Mouse (Mus musculus) CH12F3 (cell line): ENCODE results near the gene Ugt1a9.
"Not testable (repeated sequence)": the region's sequence is repeated elsewhere in the genome, so short reads cannot be mapped to it uniquely, and the experiment has no call there.

ENCODE experiments used
- in situ Hi-C: fragments of 300-500 bp; cut with MboI; formaldehyde crosslinking; loops from 2 replicates; pipeline ENCODE4 v1.14.3; 2020; ENCODE audit warnings: low sequenced_read_pairs

Gene Ugt1a9

DNA sequence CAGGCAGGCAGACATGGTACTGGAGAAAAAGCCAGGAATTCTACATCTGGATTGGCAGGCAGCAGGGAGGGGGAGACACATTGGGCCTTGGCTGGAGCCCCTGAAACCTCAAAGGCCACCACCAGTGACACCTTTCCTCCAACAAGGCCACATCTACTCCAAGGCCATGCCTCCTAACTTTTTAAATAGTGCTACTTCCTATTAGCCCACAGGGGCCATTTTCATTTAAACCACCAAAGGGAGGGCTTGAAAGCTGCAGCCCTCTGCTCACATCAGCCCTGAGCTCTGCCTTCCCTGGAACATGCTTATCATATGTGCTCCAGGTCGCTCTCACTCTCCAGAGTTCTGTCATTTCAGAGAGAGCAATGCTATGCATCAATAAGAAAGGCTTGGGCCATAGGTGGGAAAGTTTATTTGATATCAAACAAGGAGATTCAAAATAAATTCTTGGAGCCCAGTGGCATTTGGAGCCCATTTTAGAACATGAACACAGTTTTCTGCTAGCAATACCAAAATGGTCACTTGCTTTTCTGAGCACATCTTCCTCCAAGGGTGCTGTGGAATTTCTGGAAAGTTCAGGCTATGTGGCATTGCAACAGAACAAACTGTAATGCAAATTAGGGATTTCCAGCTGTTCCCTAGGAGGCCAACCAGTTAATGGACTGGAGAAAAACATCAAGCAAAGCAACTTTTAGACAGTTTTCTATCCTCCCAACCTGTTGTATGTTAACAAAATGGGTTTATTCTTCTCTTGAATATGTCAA is 34.2 kb downstream of the Ugt1a9 start:
- in situ Hi-C loops: no loop called here

DNA sequence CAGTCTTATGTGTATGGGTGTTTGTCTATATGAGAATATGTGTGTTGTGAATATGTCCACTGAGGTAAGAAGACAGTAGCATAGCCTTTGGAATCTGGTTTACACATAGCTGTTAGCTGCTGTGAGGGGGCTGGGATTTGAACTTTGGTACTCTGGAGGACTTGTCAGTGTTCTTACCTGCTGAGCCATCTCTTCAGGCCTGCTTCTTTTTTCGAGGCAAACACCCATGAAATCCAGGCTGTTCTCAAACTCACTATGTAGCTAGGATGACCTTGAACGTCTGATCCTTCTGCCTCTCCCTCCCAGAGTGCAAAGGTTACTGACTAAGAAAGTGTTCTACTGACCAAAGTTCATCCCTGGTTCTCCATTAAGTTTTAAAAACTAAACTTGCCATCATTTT is 35.1 kb downstream of the Ugt1a9 start:
- in situ Hi-C loops: no loop called here

DNA sequence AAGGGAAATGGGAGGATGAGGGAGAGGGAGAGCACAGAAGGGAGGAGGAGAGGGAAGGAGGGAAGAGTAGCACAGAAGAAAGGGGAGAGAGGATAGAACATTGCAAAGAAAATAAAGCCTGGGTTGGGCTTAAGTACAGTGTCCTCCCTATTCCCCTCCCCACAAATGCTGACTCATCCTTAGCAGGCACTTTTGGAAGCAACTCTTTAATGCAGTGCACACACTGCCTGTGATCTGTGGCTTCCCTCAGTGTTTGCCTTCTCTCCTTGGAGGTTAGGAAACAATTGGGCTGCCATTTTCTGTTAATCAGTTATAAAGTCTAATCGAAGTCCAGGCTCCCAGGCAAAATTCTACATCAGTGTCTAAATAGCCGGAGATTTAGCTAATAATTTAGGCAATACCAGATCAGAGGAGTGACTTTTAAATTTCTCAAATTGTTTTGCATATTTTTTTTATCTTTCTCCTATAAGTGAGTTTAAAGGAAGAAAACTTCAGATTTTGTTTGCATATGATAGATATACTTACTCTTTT is 38.5 kb downstream of the Ugt1a9 start:
- in situ Hi-C loops: not testable (repeated sequence)

DNA sequence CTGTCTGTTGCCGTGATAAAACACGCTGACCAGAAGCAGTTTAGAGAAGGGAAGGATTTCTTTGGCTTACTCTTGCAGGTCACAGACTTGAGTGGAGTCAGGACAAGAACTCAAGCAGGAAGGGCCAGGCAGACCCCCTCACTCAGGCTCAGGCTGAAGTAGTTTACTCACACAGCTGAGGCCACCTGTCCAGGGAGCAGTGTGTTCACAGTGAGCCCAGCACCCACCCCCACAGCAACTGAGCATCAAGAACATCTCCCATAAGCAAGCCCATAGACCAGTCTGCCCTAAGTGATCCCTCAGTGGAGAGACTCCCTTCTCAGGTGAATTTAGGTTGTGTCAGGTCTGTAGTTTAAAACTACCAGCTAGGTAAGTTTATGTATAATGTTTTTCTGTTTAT is 39.0 kb downstream of the Ugt1a9 start:
- in situ Hi-C loops: not testable (repeated sequence)

DNA sequence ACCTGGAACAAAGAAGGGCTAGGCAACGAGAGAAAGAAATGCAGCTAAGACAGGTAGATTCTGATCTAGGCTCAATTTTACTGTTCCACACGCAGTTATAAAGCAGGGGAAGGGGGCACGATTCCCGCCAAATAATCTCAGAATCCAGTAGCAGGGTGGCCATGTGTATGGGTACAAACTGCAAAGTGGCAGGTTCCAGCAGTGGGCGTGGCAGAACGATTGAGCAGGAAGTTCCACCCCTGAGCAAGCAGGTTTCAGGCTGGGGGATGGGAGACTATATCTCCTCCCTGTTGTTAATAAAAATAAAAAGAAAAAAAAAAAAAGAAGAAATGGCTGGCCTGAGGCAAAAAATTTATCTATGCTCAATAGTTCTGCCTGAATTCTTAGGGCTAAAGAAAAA is 42.2 kb downstream of the Ugt1a9 start:
- in situ Hi-C loops: not testable (repeated sequence)

DNA sequence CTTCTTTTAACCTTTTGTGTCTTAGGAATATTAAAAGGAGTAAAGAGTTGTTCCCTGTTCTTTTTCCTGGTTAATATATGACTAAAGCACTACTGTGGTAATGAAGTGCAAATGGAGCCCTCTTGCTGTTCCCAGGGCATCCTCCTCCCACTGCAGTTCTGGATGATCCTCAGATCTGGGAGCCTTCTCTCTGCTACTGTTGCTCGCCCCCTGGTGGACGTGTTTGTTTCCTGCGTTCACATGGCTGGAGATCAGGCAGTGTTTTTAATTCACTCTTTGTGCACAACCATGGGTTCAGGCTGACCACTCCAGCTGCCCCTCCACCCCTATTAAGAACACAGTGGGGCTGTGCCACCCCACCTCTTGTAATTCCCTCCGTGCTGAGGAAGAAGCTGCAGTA is 50.0 kb downstream of the Ugt1a9 start:
- in situ Hi-C loops: not testable (repeated sequence)

DNA sequence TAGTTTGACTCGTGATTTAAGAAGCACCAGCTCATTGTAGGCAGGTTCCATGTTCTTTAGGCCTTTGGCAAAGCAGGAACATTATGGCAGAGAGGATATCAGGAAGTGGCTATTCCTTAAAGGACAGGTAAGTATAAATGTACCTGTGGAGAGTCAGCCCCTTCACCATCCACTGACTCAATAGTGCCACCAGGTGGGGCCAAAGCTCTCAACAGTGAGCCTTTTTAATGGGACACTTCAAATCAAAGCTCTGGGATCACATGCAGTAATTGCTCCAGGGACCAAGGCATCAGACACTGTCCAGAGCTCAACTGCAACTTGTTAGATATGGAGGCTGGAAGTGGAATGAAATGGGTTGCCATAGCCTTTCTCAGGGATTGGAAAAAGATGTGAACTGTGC is 50.9 kb downstream of the Ugt1a9 start:
- in situ Hi-C loops: not testable (repeated sequence)

DNA sequence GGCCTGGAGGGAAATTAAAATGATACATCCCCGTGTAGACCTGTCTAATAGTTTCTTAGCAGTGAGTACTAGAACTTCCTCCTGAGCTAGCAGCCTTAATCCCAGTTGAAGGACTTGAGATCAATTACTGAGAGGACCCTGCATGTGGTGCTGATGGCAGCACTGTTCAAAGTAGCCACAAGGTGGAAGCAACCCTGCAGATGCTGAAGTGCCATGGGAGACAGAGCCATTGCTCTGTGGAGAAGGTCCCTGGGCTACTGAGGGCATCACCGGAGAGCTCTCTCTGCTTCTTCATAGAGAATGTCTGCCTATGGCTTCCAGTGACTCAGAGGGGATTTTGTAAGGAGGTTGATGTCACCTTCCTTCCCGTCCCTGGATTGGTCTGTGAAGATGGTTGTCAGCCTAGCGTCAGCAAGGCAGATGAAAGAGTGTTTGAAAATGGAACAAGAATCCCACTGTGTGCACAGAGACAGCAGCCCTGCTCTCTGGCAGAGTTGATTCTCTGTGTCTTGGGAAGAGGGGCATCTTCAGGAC is 55.3 kb downstream of the Ugt1a9 start:
- in situ Hi-C loops: loop anchor here (25.0 kb wide), 1 partner anchor 161 kb away; the partner anchor contains the start of genes Hjurp and Trpm8

DNA sequence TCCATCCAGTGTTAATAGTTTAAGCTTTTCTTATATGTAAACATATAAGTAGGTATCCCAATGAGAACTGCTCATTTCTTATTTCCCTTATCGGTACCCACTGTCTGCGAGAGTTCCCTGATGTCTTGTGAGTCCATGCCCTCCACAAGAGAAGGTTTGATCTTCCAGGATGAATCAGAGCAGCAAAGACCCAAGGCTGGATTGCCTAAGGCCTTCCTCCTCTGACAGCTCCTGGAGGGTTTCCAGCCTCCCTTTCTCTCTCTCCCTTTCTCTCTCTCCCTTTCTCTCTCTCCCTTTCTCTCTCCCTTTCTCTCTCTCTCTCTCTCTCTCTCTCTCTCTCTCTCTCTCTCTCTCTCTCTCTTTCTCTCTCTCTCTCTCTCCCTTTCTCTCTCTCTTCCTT is 58.5 kb downstream of the Ugt1a9 start:
- in situ Hi-C loops: loop anchor here (25.0 kb wide), 1 partner anchor 158 kb away; the partner anchor contains the start of genes Hjurp and Trpm8

DNA sequence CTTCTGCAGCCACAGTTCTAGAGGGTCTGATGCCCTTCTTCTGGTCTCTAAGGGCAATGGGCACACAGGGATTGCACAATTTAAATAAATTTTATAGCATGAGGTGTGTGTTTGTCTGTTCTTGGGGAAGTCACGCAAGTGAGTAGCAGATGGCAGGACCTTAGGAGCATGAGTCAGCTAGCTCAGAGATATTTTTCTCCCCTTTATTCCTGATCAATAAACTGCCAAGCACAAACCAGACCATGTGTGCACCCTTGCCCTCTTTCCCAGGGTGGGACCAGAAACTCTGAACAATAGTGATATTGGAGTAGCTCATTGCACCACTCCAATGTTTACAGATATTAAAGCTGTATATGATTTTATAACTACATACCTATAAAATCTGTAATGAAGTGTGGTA is 59.6 kb downstream of the Ugt1a9 start:
- in situ Hi-C loops: loop anchor here (25.0 kb wide), 1 partner anchor 157 kb away; the partner anchor contains the start of genes Hjurp and Trpm8

DNA sequence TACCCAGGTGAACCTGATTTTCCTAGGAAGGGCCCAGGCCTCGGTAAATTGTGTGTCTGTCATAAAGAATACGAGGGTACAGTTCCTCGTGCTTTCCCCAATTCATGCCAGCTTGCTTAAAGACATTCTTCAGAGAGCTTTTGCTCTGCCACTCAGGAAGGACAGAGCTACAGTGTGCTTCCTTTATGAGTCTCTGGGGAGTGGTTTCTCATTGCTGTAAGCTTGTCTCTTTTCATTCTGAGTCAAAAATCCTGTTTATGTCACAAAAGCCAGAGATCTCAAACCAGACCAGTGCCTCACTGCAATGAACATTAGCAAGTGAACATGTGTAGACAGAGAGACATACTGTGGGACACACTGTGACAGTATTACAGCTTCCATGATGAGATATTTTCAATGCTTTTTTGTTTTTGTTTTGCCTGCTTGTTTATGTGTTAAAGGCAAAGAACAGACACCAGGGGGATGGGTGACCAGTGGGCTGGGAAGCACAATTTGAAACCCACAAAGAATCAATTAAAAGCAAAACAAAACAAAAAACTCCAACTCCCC is 63.4 kb downstream of the Ugt1a9 start:
- in situ Hi-C loops: loop anchor here (25.0 kb wide), 1 partner anchor 153 kb away; the partner anchor contains the start of genes Hjurp and Trpm8

DNA sequence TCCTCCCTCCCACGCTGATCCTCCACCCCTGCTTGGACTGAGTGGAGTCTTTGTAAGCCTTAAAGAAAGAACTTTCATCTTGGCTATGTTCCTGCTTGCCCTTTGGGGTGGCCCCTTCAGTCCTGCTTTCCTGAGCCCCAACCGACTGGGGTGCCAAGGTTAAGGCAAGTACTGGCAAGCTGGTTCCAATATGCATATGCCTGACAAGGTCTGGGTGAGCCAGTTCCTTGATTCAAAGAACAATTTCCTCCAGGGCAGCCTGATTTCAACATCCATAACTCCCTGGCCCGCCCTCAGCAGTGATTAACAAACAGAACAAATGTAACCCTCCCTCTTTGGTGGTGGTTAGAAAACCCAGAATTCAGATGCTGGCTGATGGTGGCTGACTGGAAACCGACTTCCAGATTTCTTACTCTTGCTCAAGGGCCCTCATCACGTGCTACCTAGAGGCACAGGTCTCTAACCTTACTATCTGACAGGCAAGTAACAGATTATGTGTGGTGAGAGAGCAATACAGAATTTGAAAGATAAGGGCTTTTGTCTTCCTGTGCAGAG is 63.9 kb downstream of the Ugt1a9 start, which contains the start of gene Ugt1a6a:
TSS of gene Ugt1a6a (plus strand) at position 353 of the 555 bp plus-strand sequence.
- in situ Hi-C loops: loop anchor here (25.0 kb wide), 1 partner anchor 153 kb away; the partner anchor contains the start of genes Hjurp and Trpm8

DNA sequence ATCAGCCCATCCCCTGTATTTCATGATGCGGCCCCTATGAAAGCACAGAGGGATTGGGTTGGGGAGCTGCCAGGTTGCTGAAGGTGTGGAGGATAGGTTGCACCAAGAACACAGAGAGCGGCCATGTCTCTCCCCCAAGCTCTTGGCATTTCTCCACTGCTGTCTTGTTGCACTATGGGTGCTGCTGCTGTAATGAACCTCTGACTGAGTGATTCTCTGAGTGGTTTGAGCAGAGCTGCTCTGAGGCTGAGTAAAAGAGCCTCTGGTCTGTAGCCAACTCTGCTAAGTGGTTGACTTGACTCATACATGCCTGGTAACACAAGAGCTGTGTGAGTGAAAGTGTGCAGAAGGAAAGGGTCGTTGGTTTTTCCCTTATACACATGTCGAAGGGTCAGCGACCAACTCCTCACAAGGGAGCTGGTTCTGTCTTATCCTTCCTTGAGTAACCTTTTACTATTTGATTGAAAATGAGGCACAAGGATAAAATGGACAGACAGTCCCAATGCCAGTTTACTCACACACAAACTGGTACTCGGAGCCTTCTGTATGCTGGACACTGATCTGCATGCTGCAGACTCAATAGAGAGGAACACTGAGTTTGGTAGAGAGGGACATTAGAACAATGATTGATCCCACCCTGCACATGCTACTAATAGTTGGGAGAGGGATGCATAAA is 64.8 kb downstream of the Ugt1a9 start:
- in situ Hi-C loops: loop anchor here (25.0 kb wide), 1 partner anchor 152 kb away; the partner anchor contains the start of genes Hjurp and Trpm8

DNA sequence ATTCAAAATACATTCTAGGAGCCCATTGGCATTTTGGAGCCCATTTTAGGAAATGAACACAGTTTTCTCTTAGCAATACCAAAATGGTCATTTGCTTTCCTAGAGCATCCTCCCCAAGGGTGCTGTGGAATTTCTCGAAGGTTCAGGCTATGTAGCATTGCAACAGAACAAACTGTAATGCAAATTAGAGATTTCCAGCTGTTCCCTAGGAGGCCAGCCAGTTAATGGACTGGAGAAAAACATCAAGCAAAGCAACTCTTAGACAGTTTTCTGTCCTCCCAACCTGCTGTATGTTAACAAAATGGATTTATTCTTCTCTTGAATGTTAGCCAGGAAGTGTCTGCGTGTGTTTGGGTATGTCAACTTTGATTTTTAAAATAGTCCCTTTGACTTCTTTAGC is 66.0 kb downstream of the Ugt1a9 start:
- in situ Hi-C loops: loop anchor here (25.0 kb wide), 1 partner anchor 151 kb away; the partner anchor contains the start of genes Hjurp and Trpm8

DNA sequence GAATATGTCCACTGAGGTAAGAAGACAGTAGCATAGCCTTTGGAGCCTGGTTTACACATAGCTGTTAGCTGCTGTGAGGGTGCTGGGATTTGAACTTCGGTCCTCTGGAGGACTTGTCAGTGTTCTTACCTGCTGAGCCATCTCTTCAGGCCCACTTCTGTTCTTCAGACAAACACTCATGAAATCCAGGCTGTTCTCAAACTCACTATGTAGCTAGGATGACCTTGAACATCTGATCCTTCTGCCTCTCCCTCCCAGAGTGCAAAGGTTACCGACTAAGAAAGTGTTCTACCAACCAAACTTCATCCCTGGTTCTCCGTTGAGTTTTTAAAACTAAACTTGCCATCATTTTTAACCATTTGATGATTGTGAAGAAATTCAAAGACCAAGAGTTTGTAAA is 66.7 kb downstream of the Ugt1a9 start:
- in situ Hi-C loops: loop anchor here (25.0 kb wide), 1 partner anchor 150 kb away; the partner anchor contains the start of genes Hjurp and Trpm8

DNA sequence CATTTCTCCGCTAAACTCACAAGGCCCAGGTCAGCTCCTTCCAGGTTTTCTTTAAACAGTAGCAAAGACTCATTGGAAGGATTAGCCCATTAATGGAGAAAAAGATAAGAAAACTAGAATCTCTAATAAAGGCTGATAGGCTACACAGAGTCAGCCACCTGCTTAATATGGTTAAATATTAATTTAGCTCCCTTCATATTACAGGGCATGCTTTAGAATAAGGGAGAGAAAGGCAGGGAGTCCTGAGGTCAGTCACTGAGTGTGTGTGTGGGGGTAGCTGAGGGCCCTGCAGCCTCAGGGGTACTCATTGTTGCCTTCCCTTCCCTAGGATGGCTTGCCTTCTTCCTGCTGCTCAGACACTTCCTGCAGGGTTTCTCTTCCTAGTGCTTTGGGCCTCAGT is 67.5 kb downstream of the Ugt1a9 start:
- in situ Hi-C loops: loop anchor here (25.0 kb wide), 1 partner anchor 149 kb away; the partner anchor contains the start of genes Hjurp and Trpm8

DNA sequence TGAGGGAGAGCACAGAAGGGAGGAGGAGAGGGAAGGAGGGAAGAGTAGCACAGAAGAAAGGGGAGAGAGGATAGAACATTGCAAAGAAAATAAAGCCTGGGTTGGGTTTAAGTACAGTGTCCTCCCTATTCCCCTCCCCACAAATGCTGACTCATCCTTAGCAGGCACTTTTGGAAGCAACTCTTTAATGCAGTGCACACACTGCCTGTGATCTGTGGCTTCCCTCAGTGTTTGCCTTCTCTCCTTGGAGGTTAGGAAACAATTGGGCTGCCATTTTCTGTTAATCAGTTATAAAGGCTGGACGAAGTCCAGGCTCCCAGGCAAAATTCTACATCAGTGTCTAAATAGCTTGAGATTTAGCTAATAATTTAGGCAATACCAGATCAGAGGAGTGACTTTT is 69.9 kb downstream of the Ugt1a9 start:
- in situ Hi-C loops: loop anchor here (25.0 kb wide), 1 partner anchor 147 kb away; the partner anchor contains the start of genes Hjurp and Trpm8

DNA sequence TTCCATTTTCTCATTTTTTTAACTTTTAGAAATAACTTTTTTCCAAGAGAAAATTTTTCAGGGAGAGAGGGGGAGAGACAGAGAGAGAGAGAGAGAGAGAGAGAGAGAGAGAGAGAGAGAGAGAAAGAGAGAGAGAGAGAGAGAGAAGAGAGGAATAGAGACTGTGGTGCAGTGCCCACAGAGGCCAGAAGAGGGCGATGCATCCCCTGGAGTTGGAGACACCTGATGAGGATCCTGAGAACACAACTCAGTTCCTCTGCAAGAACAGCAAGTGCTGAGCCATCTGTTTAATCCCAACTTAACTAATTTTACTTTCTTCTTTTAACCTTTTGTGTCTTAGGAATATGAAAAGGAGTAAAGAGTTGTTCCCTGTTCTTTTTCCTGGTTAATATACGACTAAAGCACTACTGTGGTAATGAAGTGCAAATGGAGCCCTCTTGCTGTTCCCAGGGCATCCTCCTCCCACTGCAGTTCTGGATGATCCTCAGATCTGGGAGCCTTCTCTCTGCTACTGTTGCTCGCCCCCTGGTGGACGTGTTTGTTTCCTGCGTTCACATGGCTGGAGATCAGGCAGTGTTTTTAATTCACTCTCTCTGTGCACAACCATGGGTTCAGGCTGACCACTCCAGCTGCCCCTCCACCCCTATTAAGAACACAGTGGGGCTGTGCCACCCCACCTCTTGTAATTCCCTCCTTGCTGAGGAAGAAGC is 73.5 kb downstream of the Ugt1a9 start:
- in situ Hi-C loops: loop anchor here (25.0 kb wide), 1 partner anchor 143 kb away; the partner anchor contains the start of genes Hjurp and Trpm8

DNA sequence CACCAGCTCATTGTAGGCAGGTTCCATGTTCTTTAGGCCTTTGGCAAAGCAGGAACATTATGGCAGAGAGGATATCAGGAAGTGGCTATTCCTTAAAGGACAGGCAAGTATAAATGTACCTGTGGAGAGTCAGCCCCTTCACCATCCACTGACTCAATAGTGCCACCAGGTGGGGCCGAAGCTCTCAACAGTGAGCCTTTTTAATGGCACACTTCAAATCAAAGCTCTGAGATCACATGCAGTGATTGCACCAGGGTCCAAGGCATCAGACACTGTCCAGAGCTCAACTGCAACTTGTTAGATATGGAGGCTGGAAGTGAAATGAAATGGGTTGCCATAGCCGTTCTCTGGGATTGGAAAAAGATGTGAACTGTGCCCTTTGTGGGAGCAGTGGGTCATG is 74.7 kb downstream of the Ugt1a9 start:
- in situ Hi-C loops: loop anchor here (25.0 kb wide), 1 partner anchor 142 kb away; the partner anchor contains the start of genes Hjurp and Trpm8
